Mouse (Mus musculus): ENCODE data around the gene Zeb2. TPM values are rescaled to one million over a fixed set of nuclear protein-coding genes. Genes with fewer than 3 reads are reported as not detected.

Zeb2 gene
- polyA plus RNA-seq, 1 experiment from 2014 or later, result 31.5 TPM

- no peaks in the 10 kb centered on the region for H3K9me3 ChIP-seq
- H3K27me3 ChIP-seq (replicated peaks), result no peaks in the 10 kb centered on the region
- H3K27ac ChIP-seq, result no peak overlapping the region
- no peaks in the 10 kb centered on the region for H3K36me3 ChIP-seq (replicated peaks)
- no peak overlapping the region for H3K9ac ChIP-seq
- 90% methylated on average over 5 of the region's 5 CpGs for WGBS
- no peak overlapping the region for H3K4me3 ChIP-seq
- ATAC-seq (replicated peaks), result no peak
- H3K4me1 ChIP-seq, result no peaks in the 10 kb centered on the region
- no peak overlapping the region for H3K4me2 ChIP-seq
Observed at GRCm38 (mm10) chr2:44962620-44963019, 154.6 kb downstream of the Zeb2 start.

DNA sequence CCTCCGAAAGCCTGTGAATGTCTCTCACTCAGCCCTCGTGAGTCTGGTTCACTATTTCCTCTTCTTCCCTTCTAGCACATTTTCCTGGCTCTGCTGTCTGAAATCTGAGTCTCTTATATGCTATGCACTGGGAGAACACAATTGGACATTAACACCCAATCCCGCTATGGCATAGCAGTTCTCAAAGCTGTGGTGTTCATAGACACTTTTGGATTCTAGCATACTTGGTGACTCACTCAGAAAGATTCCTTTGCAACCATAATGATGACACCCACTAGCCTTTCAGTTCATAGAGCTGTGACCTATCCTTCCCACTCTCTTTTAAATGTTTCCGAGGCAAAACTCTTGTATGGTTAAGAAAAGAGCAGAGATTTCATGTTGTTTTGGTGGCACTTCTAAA, 156.0 kb downstream of the Zeb2 start:
- H3K9me3 ChIP-seq, result no peaks in the 10 kb centered on the region
- H3K4me3 ChIP-seq, result no peak overlapping the region
- H3K27ac ChIP-seq, result no peak overlapping the region
- no peak overlapping the region for H3K4me2 ChIP-seq
- no peaks in the 10 kb centered on the region for H3K36me3 ChIP-seq (replicated peaks)
- no peaks in the 10 kb centered on the region for H3K4me1 ChIP-seq
- H3K9ac ChIP-seq, result no peak overlapping the region
- 90% methylated on average over 4 of the region's 4 CpGs for WGBS
- no peak for ATAC-seq (replicated peaks)
- H3K27me3 ChIP-seq (replicated peaks), result no peaks in the 10 kb centered on the region

- WGBS, result 86% methylated on average over 3 of the region's 3 CpGs
- no peaks in the 10 kb centered on the region for H3K4me1 ChIP-seq
- ATAC-seq (replicated peaks), result no peak
- H3K4me3 ChIP-seq, result no peak overlapping the region
- H3K27me3 ChIP-seq (replicated peaks), result no peaks in the 10 kb centered on the region
- no peaks in the 10 kb centered on the region for H3K9me3 ChIP-seq
- H3K4me2 ChIP-seq, result no peak overlapping the region
- H3K36me3 ChIP-seq (replicated peaks), result no peaks in the 10 kb centered on the region
- H3K9ac ChIP-seq, result no peak overlapping the region
- no peak overlapping the region for H3K27ac ChIP-seq
Observed at GRCm38 (mm10) chr2:44960561-44960960, 156.6 kb downstream of the Zeb2 start.

- Histone ChIP-seq H3K4me3 (no peak overlapping the region), H3K4me2 (no peak overlapping the region), H3K27me3 (replicated peaks) (no peaks in the 10 kb centered on the region), H3K36me3 (replicated peaks) (no peaks in the 10 kb centered on the region), H3K9ac (no peak overlapping the region), H3K4me1 (no peaks in the 10 kb centered on the region), H3K27ac (no peak overlapping the region), H3K9me3 (no peaks in the 10 kb centered on the region)
- WGBS, result 96% methylated on average over 1 of the region's 1 CpGs
- no peak for ATAC-seq (replicated peaks)
Observed at GRCm38 (mm10) chr2:44957329-44957797, 159.8 kb downstream of the Zeb2 start.

- H3K36me3 ChIP-seq (replicated peaks), result no peaks in the 10 kb centered on the region
- H3K27ac ChIP-seq, result no peak overlapping the region
- no peak overlapping the region for H3K4me3 ChIP-seq
- no peaks in the 10 kb centered on the region for H3K9me3 ChIP-seq
- ATAC-seq (replicated peaks), result no peak
- no peak overlapping the region for H3K4me2 ChIP-seq
- H3K27me3 ChIP-seq (replicated peaks), result no peaks in the 10 kb centered on the region
- H3K9ac ChIP-seq, result no peak overlapping the region
- no peaks in the 10 kb centered on the region for H3K4me1 ChIP-seq
- WGBS, result 70% methylated on average over 3 of the region's 3 CpGs
Observed at GRCm38 (mm10) chr2:44956232-44956631, 161.0 kb downstream of the Zeb2 start.

GRCm38 (mm10) chr2:44955506-44955905, 161.7 kb downstream of the Zeb2 start:
- Histone ChIP-seq H3K4me2 (no peak overlapping the region), H3K36me3 (replicated peaks) (no peaks in the 10 kb centered on the region), H3K4me1 (no peaks in the 10 kb centered on the region), H3K27me3 (replicated peaks) (no peaks in the 10 kb centered on the region), H3K27ac (no peak overlapping the region), H3K4me3 (no peak overlapping the region), H3K9me3 (no peaks in the 10 kb centered on the region), H3K9ac (no peak overlapping the region)
- WGBS, result 91% methylated on average over 6 of the region's 6 CpGs
- ATAC-seq (replicated peaks), result no peak

DNA sequence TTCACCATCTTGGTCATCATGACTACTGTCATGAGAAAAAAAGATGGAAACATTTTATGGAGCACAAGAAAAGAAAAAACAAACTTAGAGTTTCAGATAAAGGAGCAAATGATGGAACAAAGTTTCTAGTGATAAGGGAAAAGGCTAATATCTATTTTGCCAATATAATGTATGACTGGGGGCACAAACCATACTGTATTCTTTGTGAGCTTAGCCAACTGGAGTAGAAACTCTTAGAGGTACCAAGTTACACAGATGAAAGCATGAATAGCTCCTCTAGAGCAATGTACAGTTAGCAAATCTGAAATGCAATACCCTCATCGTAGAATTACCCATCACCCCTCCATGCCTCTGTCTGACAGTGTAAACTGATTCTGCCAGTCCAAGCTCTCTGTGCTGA, 163.0 kb downstream of the Zeb2 start:
- Histone ChIP-seq H3K4me3 (no peak overlapping the region), H3K9me3 (no peaks in the 10 kb centered on the region), H3K36me3 (replicated peaks) (no peaks in the 10 kb centered on the region), H3K9ac (no peak overlapping the region), H3K4me1 (no peaks in the 10 kb centered on the region), H3K27me3 (replicated peaks) (no peaks in the 10 kb centered on the region), H3K27ac (no peak overlapping the region), H3K4me2 (no peak overlapping the region)
- WGBS, result 82% methylated on average over 1 of the region's 1 CpGs
- no peak for ATAC-seq (replicated peaks)

GRCm38 (mm10) chr2:44952830-44953422, 164.3 kb downstream of the Zeb2 start:
- H3K4me3 ChIP-seq, result no peak overlapping the region
- no peak overlapping the region for H3K27ac ChIP-seq
- no peak for ATAC-seq (replicated peaks)
- H3K4me1 ChIP-seq, result no peaks in the 10 kb centered on the region
- no peak overlapping the region for H3K4me2 ChIP-seq
- no peaks in the 10 kb centered on the region for H3K36me3 ChIP-seq (replicated peaks)
- H3K9me3 ChIP-seq, result no peaks in the 10 kb centered on the region
- no peaks in the 10 kb centered on the region for H3K27me3 ChIP-seq (replicated peaks)
- 35% methylated on average over 6 of the region's 6 CpGs for WGBS
- no peak overlapping the region for H3K9ac ChIP-seq

- H3K27me3 ChIP-seq (replicated peaks), result no peaks in the 10 kb centered on the region
- H3K36me3 ChIP-seq (replicated peaks), result no peaks in the 10 kb centered on the region
- no peaks in the 10 kb centered on the region for H3K4me1 ChIP-seq
- H3K4me3 ChIP-seq, result no peak overlapping the region
- H3K27ac ChIP-seq, result no peak overlapping the region
- ATAC-seq (replicated peaks), result no peak
- no peak overlapping the region for H3K9ac ChIP-seq
- H3K9me3 ChIP-seq, result no peaks in the 10 kb centered on the region
- H3K4me2 ChIP-seq, result no peak overlapping the region
- 66% methylated on average over 4 of the region's 4 CpGs for WGBS
Observed at GRCm38 (mm10) chr2:44951651-44952213, 165.5 kb downstream of the Zeb2 start.

GRCm38 (mm10) chr2:44944689-44945088, 172.5 kb downstream of the Zeb2 start:
- WGBS, result 98% methylated on average over 2 of the region's 2 CpGs
- ATAC-seq (replicated peaks), result no peak
- H3K27ac ChIP-seq, result no peak overlapping the region
- no peaks in the 10 kb centered on the region for H3K4me1 ChIP-seq
- H3K27me3 ChIP-seq (replicated peaks), result no peaks in the 10 kb centered on the region
- no peak overlapping the region for H3K4me2 ChIP-seq
- no peak overlapping the region for H3K4me3 ChIP-seq
- H3K36me3 ChIP-seq (replicated peaks), result no peaks in the 10 kb centered on the region
- H3K9ac ChIP-seq, result no peak overlapping the region
- H3K9me3 ChIP-seq, result no peaks in the 10 kb centered on the region

Small RNAs within 50 kb of the gene (microRNA-seq; reads per million reads assigned to microRNA genes)
- not detected for gene Mir5129

Other genes with a start within 250 kb of the Zeb2 start
- 16.8 and 17.2 TPM in 2 replicates for gene Gtdc1, start 189.7 kb downstream of the Zeb2 start, polyA plus RNA-seq (2015; fragmentation: Nextera tagmentation; extraction: Ambion mirVana)

Measured in midbrain, embryonic 15.5 days (tissue).